Mouse (Mus musculus) induced T-regulatory cell, adult 2 months (primary cell): ENCODE results near the gene Prkcd.
A peak's percentile ranks its signal among the peaks of the same experiment; 100 is the strongest.
"Not testable (repeated sequence)": the region's sequence is repeated elsewhere in the genome, so short reads cannot be mapped to it uniquely, and the experiment has no call there.

Source experiments
- DNase-seq: peaks from one replicate; pipeline ENCODE4 v3.0.0-alpha.2; 2012; ENCODE audit warnings: low read depth

Gene Prkcd

DNA sequence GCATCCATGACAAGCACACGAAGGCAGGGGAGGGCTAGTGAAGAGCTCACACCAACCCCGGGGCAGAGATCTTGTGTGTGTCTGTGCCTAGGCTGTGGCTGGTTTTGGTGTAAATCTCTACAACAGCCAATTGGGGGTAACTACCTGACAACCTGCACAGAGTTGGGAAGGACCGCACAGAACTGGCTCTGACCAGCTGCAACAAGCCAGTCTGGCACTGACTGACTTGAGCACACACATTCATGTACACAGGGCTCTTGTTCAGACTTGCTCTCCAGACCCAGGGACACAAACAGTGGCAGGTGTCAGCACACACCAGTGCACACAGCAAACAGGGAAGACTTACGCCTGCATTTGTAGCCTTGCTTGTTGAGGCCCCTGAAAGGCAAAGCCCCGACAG is 19.2 kb downstream of the Prkcd start:
- DNase-seq = no peak

DNA sequence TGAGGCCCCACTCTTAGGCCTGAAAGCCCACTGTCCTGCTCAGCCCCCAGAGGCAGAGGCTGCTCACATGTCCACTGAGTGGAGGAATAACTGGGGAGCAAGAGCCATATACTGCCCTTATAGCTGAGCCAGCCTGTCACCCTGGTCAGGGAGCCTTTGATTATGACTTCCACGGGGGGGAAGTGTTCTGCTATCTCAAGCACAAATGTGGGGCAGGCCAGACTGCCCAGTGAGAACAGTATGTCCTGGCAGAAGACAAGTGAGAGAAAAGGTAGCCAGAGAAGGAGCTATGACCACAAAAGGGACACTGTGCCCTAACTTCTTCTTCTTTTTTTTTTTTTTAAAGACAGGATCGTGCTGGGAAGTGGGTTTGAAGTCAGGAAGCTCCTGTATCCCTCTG is 28.9 kb downstream of the Prkcd start:
- DNase-seq = no peak

DNA sequence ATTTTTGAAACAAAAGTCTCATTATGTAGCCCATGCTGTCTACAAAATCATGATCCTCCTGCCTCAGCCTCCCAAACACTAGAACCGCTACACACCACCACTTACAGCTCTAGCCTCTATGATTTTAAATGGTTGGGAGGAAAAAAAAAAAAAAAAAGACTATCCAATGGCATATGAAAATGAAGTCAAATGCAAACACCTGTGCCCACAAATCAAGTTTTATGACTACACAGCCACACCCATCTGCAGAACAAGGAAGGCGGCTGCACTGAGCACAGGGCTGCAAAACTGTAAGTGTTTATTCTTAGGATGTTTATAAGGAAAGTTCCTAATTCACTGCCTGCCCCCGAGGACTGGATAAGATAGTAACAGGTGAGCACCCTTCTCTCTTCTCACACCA is 29.6 kb downstream of the Prkcd start:
- no peak for DNase-seq

DNA sequence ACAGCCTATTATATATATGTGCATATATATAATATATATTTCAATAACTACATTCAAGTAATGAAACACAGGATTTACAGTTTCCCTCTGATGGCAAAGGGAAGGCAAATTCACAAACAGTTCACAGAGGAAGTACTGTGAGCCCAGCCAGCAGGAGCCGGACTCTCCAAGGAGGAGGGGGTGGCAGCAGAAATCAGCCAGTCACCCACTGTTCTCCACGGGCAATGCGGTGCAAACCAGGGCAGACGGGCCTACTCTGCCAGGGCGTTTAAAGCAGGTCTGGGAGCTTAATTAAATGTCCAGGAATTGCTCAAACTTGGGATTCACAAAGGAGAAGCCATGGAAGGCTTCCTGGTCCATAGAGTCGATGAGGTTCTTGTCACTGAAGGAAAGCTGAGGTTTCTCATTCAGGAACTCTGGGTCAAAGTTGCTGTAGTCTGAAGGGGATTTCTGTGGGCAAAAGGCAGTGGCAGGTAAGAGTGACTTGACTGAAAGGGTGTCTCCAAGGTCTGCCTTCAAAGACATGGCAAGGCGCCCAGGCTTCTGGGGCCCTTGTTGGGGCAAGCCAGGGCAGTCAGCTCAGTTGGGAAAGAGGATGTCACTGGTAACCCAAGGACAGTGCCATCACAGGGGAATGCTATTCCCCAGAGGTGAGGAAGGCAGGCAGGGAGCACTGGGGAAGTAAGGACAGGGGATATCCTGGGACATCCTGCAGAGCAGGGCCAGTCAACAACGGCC is 30.3 kb downstream of the Prkcd start:
- no peak for DNase-seq

DNA sequence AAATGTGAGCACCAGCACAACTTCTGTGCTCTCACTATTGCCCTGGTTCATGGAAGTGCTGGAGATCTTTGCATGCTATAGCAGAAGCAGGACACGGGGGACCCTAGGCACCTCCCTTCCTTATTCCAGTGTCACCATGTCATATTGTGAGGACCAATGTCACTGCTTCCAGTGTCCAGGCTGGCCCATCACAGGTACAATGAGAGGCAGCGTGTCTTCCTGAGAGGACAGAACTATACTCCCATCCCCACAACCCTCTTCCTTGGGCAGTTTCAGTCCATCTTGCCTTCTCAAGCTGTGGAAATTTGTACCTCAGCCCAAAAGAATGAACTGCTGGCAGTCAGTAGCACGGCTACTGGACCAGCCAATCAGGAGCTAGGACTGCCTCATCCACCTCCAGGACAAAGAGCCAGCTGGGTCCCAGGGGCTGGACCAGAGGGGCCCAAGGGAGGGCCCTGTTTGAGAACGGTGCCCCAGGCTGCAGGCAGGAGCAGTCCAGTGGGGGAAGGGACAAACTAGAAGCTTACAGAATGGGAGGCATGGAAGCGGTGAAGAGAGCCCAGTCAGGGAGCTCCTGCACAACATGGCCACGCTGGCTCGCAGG is 31.8 kb downstream of the Prkcd start:
- DNase-seq = no peak

DNA sequence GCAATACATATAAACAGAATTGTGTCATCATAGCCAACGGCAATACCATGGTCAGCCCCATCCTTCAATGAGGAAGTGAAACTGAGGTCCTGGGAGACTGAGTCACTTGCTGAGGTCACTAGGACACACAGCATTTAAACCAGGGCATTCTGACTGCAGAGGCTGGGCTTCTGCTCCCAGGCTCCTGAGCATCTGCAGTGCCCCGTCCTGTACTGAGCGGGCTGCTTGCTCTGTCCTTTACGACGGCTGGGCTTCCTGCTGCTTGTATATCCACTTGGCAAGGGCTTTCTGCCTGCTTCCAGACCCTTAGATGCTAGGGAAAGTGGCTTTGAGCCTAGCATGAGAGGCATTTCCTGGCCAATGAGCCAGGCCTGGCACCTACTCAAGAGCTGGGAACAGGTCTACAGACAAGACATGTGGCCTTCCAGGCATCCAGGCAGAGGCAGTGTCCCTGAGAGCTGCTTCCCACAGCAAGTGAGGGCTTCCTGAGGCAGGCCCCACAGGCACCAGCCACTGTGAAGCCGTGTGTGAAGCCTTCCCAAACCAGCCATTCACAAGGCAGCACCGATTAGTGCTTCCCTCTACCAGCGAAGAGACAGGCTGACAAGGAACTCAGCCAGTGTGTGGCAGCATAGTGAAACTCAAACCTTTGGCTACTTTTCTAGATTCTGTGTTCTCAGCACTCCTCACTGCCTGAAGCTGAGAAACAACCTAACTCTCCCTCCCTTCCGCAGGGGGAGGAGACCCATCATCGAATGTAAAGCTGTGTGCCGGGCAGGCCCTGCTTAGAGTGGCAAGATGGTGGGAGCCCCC is 32.5 kb downstream of the Prkcd start:
- DNase-seq = no peak

DNA sequence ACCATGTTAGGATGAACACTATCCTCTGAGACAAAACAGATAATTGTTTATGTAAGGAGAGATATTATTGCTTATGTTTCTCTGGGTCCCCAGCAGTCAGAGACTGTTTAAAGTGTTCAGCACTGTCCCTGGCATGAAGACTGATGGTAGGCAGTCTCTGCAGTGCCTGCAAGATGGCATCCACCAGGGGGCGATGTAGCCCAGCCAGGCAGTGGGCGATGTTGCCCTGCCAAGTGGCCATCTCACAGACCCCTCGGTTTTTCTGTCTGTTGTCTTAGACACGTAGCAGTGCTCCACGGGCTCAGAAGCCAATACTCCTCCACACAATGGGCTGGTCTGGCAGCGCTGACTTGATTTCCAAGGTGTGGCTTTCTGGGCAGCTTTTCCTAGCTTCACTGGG is 34.6 kb downstream of the Prkcd start:
- DNase-seq = peak; percentile 79

DNA sequence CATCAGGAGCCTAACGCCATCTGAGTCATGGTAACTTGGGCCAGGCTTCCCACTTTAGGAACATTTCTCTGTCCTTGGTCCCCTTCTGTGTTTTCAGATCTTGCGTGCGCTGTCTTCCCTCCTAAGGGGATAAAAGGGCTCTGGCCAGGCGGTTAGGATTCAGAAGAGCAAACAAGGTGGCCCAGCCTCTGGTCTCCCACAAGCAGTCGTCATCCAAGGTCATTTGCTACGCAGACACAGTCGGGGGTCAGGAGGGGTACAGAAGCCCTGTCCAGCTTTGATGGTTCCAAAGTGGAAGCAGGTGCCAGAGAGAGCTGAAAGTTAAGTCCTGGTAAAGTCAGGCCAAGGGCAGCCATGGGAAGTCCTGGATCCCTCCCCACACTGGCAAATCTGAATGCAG is 35.1 kb downstream of the Prkcd start:
- DNase-seq = no peak

DNA sequence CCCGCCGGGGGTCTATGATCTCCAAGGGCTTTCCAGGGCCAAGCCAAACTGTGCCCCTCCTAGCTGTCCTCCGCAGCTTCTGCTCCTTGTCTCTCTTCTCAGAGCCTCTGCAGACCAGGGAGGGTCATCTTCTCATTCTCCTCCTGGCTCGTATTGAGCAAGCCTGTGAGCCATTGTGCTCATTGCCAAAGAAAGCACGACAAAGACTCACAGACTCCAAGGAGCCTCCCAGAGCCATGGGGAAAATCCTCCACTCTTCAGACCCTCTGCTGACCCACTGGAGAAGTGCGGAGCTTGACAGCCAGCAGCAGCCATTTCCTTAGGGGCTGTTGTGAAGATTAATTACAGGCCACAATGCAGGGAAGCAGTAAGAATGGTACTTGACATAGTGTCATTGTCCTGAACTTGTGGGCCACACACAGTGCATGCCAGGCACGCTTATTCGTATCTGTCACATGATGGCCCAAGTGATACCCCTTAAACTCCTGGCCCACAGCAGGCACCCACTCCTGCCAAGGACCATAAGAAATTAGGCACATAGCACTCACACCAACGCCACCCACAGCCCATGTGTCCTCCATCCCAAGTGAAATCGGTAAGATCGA is 35.9 kb downstream of the Prkcd start:
- DNase-seq = no peak

DNA sequence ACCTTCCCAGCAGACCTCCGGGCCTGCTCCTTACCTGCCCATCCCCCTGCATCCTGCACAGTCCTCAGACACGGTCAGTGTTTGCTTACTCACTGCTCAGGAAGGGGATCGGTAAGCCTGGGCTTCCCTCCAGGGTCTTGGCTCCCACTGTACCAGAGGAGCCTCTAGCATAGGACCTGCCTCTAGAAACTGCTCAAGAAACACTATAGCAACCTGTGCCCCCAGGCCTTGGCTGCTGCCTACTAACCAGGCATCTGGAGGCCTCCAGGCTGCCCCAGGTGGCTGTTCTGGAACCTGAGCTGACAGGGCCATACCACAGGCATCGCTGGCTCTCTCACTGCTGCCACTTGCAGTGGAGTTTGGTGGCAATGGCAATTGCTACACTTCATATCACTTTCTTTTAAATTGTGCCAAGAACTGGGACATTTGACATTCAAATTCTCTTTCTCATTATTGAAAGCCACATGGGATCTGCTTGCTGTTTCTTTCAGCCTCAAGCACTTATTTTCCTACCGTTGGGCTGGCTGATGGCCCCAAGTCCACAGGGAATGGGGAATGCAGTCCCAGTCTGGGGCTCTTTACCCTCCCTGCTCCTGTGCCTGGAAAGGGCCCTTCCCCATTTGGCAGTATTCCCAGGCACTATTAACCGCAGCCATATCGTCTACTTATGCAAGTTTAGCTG is 39.1 kb downstream of the Prkcd start:
- DNase-seq = no peak

DNA sequence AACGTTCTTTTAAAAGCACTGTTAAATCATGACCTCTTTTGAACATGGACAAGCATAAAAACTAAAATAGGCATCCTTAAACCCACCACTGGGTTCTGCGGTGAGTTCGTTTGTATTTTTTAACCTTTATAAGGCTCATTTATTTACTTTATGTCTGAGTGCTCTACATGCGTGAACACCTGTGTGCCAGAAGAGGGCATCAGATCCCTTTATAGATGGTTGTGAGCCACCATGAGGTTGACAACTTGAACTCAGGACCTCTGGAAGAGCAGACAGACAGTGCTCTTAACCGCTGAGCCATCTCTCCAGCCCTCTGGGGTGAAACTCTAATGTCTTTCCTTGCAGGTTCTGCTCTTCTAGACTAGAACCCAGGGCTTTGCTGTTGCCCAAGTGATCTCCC is 40.7 kb downstream of the Prkcd start:
- DNase-seq = no peak

DNA sequence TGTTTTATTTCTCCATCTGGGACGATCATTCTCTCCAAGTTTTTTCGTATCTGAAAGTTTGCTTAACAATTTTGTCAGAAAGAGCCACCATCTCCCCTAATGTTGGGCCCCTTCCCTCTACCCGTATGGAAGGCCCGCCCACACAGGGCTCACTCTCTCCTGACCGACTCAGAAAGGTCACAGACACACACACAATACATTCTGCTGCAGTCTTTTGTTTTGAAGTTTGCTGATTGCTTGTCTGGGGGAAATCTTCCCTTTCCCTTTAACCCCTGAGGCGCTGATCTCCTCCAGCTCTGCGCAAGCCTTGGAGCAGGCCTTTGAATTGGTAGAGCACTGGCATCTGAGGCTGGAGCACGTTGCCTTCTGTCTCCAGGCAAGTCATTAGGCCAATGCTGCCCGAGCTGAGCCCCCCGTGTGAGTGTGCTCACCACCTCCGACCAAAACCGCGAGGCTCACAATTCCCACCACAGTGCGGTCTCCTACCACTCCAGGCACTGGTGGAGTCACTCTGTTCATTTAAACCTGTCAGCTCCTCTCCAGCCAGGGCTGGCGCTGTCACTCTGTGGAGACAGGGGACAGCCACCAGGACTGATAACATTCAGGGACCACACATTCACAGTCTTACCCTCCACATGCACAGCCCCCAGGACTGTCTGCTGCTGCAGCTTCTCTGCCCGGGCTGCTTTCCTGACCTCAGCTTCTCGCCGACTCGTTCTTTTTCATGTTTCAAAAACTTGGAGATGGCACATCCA is 41.3 kb downstream of the Prkcd start:
- peak; percentile 41 for DNase-seq

DNA sequence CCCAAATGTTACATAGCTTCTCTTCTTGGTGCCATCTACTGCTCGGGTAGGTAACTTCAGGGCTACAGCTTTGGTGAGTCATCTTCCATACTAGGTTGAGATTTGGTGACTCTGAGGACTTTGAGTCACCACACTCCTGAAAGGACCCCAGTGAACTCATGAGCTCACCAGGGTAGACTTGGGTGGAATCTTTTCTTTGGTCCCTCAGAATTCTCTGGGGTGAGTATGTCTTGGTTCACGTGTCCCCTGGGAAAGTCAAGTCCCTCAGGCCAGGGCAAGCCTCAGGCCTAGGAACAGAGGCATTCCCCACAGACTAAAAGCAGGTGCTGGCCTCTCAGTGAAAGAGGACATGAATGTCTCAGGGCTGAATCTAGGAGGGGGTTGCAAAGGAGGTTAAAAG is 41.9 kb downstream of the Prkcd start:
- DNase-seq = peak; percentile 26

DNA sequence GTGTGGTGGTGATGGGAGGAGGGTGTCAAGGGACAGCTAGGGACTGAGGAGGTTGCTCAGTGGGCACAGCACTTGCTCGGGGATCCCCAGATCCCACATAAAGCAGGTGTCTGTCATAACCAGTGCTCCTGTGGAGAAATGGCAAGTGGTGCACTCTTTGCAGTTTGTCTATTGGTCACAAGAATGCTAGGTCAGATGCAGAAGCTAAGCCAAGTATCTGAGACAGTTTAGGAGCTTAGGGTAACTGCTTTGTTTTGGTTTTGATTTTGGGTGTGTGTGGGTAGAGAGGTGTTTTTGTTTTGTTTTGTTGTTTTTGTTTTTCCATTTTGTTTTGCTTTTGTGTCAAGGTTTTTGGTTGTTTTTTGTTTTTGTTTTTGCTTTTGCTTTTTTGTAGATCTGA is 44.8 kb downstream of the Prkcd start:
- DNase-seq = peak; percentile 77

DNA sequence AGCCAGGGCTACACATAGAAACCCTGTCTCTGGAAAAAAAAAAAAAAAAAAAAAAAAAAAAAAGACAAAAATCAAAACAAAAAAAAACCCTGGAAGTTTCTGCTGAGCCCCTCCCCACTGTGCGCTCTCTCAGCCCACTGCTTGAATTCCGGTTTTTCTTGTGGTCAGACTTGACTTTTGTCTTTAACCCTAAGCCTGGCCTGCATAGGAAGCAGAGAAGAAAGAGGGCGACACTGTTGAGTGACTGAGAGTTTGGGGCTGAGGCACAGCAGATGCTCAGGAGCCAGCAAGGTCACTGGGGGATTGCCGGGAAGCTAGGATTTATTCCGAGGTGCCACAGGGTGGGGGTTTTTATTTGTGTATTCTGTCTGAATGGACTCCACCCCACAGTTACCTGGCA is 46.1 kb downstream of the Prkcd start:
- peak; percentile 61 for DNase-seq

DNA sequence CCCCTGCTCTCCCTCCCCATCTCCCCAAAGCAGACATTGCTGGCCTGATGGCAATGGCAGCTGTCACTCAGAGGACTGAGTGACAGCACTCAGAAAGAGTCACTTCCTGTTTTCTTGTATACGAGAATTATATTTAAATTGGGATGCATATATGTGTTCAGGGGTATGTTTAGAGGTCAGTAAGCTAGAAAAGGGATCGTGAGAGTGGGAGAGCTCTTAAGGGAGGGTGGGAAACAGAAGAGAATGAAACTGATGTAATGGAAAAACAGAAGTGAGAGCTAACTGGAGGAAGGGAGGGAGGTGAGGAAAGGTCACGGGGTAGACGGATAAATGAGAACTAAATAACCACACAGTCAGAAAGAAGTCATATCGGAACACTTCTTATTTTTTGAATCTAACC is 46.8 kb downstream of the Prkcd start:
- DNase-seq = peak; percentile 66

DNA sequence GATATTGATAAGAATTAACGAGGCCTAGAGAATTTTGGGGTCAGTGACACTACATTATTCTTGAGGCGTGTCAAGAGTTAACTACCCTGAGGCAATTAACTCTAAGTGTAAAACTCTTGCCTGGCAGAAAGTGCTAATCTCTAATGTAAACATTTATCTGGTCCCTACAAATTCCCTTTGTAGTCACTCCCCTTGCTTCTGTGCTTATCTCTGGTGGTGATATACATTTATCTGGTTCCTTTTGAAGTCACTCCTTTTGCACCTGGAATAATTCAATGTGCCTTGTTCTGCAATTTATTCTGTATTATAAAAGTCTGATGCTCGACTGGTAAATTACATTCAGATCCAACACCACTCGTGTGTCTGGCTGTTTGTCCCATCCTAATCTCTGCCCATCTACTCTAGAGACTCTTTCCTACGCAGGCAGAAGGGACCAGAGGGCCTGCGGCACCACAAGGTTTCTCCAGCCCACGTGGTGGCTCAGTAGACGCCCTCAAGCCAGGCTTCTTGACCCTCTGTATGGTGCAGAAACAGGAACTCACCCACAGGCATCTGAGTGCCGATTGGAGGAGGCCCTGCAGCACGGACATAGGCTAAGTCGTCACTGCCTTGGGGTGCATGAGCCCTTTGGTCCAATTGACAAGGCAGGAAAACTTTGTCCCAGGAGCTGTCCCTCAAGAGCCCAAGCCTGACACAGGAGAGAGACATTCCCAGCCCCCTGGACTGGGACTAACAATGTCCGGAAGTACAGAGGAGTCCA is 48.5 kb downstream of the Prkcd start:
- not testable (repeated sequence) for DNase-seq

DNA sequence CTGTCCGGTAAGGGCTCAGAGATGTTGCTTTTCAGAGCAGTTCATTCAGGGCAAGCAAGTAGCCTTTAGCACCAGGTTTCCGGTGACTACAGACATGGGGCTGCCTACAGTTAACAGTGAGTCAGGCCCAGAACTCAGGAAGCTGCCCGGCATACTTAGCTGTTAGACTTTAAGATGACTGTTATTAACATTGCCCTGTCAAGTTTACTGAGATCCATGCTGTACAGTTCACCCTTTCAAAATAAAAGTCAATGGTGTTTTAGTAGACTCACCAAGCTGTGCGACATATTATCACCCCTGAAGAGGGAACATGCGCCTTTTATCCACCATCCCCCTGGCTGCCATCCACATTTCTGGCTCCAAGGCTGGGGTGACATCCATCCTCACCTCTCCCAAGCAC is 49.8 kb downstream of the Prkcd start:
- no peak for DNase-seq

DNA sequence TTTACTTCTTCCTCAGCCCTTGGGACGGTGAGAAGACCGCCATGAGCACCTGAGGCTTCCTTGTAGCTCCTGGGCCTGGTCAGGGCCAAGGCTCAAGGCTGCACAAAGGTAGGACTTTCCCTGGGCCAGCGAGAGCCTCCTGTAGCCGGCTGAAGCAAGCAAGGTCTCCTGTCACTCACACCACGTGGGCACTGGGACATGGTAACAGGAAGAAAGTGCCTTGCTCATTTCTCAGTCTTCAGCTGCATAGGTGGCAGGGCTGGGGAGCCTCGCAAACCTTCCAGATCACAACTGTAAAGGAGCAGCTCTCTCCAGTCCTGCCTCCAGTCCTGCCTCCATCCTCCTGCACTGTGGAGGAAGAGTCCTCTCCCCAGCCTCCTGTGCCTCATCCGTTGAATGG is 50.2 kb downstream of the Prkcd start:
- no peak for DNase-seq

DNA sequence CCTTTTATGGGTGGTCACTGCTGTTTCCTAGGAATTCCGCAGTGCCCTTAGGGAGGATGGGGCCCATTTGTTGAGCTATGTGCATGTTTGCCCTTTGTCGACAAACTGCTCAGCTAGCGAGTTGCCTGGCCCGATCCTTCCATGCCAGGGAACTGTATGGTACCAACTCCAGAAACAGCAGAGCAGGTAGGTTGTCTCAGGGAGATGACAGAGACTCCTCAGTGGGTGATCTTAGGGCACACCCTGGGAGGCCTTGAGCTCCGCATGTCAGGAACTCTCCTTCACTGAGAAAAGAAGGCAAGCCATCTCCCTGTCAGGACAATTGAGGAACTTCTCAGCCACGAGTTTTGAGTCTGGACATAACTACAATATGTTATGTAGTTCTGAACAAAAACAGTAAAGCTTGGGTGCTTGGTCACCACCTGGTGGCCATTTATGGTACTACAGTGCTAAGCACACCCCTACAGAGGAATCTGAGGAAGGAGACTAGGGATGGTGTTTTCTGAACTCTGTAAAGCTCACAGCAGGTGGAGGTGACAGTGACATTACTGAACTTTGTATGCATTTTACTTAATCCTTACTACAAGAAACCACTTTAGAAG is 51.9 kb downstream of the Prkcd start:
- peak; percentile 87 for DNase-seq
